Mouse (Mus musculus): ENCODE data around the gene Rnf103. TPM values are rescaled to one million over a fixed set of nuclear protein-coding genes. Genes with fewer than 3 reads are reported as not detected.
"Not testable (repeated sequence)": the region's sequence is repeated elsewhere in the genome, so short reads cannot be mapped to it uniquely, and the experiment has no call there.

Rnf103 gene
- total RNA-seq (2021) (10 to 100 TPM; 28.5 to 40.3 TPM), polyA plus RNA-seq (2012; rRNA removed) (37.8 and 49.3 TPM in 2 replicates)
- long read RNA-seq, transcript Rnf103-201 (4 exons, 3,264 nt): major isoform, 33 of 35 reads
- long read RNA-seq, partial matches to known transcripts: 2 of 35 reads
- long read RNA-seq, other reads (novel, unspliced or antisense): 0 of 35 reads

DNA sequence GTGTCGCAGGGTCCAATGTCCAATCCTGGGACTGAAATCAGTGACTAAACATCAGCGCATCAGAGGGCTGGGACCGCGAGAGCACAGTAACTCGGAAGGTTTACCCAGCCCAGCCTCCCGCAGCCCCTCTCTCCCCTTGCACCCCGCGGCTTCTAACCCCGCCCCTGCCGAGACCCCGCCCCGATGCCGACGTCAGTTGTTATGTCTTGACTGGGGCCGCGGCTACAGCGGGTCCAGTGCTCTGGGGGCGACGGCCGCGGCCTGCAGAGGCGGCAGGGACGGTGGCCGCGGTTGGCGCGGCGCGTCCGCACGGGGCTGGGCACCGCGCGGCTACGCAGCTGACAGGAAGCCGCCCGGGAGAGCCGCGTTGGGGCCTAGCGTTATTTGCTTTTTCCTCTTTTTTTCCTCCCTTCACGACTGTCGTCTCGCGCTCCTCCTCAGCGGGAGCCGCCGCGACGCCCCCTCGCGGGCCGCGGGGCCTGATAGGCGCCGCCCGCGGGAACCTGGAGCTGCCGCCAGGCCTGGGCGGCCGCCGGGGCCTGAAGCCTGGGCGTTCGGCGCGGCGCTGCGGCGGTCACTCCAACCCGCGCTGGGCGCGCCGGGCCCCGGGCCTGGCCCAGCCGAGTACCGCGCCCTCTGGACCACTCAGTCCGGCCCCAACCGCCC lies at the start of gene Rnf103:
TSS of gene Rnf103 (plus strand) at position 220 of the 666 bp plus-strand sequence.
- DNase-seq: peak; percentile 97

DNA sequence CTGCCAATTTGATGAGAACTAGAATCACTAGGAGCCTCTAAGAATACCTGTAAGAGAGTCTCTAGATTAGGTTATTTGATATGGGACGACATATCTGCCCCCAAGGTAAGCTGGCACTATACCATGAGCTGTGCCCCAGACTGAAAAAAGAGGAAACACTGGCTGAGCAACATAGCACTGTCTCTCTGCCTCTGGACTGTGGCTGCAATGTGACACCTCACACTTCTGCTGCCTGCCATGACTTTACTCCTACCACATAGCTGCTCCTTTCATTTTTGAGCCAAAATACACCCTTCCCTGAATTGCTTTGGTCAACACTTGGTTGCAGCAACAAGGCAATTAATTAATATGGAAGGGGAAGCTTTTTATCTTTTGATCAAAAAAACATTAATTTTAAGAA lies 48.9 kb upstream of the Rnf103 start:
- no peak for DNase-seq

DNA sequence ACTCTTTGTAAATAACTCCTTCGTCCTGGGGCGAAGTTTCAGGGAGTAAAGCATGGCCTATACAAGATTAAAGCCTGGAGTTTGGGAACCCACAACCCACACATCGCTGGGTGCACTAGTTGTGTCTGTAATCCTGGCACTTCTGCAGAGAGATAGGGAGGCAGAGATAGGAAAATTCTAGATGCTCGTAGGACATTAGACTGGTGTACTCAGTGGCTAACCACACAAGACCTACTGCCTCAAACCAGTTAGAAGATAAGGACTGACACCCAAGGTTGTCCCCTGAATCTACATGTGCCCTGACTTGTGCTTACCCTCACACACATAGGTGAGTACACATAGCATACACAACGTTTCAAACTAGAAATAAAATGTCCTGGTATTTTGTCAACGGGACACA lies 48.1 kb upstream of the Rnf103 start:
- no peak for DNase-seq

DNA sequence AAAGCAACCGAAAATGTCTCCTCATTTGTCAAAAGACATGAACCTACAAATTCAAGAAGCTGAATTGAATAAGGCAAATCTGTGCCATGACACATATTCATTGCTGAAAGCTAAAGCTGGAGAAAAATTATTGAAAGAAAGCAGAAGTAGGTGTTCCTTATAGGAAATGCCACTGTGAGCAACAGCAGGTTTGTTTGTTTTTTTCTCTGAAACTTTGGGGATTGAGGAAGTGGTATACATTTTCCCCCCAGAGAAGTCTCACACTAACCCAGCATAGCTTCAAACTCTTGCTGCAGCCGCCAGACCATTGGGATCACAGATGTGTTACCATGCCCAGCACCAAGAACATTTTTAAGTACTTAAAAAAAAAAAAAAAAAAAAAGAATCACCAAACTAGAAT lies 40.9 kb upstream of the Rnf103 start:
- no peak for DNase-seq

DNA sequence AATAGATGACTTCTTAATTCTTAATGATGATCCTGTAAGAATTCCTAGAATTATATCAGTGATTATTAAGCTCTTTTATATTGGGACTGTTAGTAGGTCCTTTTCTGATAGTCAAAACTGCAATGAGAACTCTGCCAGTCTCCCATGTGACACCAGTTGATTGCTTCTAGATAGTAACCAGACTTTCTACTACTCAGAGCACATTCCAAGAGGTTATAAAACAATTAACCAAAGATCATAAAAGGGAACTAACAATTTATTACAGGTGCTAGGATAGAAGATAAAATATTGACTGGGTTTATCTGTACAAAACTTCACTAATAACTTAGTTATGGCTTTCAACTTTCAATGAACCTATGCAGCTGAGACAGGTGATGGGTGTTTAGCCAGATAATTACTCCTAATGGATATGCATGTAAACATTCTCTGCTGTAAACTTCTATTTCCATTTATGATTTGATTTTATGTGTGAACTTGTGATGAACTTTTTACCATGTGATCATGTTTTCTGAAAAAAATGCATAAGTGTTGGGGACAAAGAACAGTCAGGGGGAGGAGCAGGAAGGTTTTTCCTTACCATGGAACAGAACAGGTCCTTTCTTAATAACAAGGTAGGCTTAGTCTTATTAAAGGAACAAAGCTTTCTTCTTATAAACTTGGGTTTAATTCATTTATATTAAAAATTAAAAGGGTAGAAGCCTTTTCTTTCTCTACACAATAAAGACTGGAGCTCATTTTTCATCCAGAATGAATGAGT lies 39.5 kb upstream of the Rnf103 start:
- not testable (repeated sequence) for DNase-seq

DNA sequence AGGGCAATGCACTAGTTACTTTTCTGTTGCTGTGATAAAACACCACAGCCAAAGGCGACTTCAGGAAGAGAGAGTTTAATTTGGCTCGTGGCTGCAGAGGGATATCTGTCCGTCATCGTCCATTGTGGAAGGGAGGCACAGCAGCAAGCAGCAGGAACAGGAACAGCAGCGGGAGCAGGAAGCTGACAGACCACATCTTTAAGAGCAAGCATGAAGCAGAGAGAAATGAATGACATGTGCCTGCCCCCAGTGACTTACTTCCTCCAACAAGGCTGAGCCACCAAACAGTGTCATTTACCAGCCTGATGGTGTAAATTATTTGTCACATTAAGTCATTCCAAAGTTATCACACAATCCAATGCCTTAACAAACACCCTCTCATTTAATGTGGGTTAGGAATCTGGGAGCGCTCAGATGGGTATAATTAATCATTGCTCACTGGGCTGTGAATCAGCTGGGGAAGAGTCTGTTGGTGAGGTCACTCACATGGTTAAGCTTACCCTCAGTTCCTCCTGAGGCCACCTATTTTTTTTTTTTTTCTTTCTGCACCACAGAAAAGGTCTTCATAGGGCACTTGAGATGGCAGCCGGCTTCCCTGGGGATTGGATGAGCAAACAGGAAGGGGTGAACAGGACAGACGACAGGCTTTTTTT lies 35.6 kb upstream of the Rnf103 start:
- DNase-seq: no peak

DNA sequence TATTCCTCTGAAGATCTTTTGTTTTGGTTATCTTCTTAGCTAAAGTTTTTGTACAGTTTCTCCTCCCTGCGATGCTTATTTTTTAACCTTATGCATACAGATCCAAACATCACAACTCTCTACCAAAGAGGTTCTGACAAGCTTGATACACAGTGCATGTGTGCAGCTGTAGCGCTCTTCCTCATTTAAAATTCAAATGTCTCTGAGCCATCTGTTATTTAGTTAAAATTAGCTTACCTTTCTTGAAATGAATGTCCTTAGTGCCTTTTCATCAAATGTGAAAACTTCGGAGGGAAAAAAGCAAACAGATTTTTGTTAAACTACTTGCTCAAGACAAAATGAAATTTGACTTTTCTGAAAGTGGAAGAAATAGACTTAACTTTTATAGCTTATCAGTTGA lies 28.5 kb upstream of the Rnf103 start:
- DNase-seq: no peak

DNA sequence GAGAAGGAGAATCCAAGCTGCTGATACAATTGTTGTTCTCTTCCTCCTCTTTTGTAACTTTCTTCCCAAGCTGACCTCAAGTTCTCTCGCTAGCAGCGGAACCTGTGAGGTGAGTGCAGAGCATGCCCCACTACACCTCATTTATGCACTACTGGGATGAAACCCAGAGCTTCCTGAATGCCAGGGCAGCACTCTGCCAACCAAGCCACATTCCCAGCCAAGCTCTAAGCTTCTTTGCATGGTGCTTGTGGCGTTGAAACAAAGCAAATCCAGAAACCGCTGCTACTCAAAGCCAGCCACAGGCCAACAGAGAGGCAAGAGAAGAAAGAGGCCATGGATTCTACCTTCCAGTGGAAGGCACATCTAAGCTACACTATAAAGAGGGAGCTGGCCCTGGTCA lies 25.9 kb upstream of the Rnf103 start:
- DNase-seq: no peak

DNA sequence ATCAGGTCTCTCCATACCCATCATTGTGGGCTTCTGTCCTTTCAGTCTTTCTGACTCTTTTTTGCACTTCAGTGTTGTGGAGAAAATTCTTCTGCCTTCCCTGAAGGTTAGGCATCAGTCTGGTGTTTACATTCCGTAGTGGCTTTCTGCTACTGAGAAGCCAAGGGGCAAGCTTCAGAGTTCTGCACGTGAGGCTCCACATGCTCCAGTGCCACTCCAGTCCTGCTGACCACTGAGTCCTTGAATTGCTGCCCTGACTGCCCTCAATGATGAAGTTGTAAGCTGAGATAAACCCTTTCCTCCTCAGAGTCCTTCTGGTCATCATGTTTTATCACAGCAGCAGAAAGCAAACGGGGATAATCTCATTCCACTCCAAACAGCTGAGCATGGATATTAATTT lies 24.4 kb upstream of the Rnf103 start:
- DNase-seq: peak; percentile 73

DNA sequence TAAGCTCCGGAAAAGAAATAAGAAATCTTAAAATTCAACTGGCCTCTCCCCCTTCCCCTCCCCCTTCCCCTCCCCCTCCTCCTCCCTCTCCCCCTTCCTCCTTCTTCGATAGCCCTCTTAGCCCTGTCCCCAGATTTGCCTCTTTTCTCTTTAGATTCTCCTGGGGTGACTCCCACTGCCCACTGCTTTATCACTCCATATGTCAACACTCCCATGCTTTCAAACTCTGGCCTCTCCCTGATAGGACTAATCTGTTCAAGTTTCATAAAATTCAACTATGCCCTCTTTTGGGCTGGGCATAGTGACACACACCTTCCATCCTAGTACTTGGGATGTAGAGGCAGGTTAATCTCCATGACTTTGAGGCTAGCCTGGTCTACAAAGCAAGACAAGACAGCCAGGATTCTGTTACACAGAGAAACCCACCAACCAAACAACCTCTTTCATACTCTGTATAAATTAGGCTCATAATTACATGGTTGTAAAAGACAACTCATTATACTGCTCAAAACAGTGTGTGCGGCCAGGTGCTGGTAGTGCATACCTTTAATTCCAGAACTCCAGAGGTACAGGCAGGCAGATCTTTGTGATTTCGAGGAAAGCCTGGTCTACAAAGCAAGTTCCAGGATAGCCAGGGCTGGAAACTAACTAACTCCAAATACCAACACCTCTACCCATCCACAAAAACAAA lies 21.7 kb upstream of the Rnf103 start:
- DNase-seq: no peak

DNA sequence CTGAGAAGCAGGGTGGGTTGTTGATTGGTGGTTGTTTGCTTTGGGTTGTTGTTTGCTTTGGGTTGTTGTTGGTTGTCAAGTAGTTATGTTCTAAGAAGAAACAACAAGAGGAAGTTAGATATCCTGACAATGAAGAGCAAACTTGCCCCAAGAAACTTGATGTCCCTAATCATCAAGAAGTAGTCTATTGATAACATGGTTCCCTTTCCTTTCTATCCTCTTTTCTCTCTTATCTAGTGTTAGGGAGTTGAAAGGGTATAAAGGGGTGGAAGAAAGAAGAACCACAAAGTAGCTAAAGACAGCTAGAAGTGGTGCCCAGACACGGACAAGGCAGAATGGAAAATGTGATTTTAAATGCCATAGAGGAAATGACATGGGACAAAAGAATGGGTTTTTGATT lies 20.9 kb upstream of the Rnf103 start:
- DNase-seq: no peak

DNA sequence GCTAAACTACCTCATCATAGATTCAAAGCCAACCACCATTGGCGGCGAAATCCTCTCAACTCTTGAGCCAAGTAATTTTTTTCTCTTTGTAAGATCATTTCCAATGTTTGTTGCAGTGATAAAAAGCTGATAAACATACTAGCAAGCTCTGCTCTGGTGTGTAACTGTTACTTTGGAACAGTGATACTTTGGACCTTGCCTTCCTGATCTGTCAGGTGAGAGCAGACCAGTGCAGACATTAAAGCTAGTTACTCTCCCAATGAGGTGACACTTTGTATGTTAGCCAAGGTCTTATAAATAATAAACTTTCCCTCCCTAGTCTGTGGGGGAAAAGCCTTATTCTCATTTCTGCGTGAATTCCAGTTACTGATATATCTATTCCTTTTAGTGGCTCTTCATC lies 18.1 kb upstream of the Rnf103 start:
- no peak for DNase-seq

DNA sequence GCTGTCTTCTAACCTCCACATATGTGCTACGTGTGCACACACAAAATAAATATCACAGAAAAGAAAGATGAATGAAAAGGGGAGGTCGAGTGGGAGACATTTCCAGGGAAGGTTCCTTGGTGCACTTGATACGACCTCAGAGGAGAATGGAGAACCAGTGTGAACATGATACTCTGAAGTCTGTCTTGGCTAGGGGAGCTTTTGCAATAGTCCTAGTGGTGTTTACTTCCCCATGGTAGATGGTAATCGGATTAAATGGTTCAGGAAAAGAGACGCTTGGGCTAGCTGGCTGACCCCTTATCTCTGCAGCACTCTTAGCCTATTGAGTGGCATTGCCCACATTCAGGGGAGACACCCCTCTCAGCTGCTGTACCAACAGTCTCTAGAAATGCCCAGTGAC lies 16.9 kb upstream of the Rnf103 start:
- no peak for DNase-seq

DNA sequence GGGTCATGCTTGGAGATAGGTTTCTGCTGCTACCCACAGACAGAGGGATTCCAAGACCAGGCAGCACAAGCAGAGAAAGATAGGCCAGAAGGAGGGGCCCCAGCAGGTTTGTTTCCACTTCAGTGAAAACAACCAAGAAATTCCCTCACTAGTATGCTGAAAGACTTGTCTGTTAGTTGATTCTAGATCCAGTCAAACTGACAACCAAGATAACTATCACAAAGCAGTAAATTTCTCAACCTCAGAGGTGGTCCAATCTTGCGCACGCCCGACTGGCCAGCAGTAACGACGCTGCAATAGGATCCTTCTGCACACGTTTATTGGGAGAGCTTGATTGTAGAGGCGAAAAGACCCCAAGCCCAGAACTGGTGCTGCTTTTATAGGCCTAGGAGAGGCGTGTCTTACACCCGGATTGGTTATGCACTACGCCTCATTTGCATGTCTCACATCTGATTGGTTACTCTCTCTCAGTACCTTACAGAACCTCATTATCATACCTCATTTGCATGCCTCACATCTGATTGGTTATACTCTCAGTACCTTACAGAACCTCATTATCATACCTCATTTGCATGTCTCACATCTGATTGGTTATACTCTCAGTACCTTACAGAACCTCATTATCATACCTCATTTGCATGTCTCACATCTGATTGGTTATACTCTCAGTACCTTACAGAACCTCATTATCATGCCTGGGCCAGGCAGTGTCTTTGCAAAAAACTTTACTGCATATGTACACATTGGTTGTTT lies 14.7 kb upstream of the Rnf103 start:
- not testable (repeated sequence) for DNase-seq

DNA sequence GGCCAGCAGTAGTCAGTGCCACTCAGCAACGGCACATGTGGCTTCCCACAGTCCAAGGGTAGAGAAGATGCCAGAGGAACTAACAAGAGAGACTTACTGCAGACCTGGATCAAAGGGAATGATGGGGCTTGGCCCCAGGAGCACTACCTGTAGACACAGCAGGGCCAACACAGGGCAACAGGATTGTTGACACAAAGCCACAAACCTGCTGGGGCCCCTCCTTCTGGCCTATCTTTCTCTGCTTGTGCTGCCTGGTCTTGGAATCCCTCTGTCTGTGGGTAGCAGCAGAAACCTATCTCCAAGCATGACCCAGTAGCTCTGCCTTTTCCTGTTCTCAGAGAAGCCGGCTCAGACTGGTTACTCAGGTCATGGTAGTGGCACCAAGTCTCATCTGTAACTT lies 14.1 kb upstream of the Rnf103 start:
- DNase-seq: not testable (repeated sequence)

DNA sequence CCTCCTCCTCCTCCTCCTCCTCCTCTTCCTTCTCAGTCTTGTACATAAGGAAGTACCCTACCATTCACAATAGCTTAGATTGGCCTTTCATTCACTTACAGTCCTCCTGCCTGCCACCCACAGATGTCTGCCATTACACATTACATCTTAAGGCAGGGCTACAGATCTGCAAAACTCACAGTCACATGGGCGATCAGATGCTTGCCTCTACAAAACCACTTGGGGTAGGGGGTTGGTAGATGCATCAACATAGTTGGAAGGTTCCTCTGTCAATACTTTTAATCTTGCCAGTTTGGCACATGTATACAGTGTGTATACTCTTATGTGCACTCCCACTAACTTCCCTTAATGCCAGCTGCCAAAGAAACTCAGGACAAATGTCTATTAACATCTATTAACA lies 13.6 kb upstream of the Rnf103 start:
- no peak for DNase-seq

DNA sequence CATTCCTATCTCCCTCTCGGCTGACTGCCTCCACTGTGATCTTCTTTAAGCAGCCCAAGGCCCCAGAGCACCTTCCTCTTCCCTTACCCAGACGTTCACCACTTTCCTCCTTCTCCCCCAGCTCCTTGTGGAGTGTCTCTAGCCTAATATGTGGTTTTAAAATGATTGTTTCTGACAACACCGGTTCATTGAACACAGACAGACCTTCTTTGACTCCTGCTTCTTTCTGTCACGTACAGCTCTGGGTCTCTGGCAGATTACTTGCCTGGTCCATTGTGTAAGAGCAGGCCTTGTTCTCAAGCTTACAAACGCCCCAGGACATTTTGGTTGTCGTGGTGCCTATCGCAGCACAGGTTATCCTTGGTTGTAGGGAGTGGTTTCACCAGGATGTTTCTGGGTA lies 12.6 kb upstream of the Rnf103 start:
- DNase-seq: no peak

DNA sequence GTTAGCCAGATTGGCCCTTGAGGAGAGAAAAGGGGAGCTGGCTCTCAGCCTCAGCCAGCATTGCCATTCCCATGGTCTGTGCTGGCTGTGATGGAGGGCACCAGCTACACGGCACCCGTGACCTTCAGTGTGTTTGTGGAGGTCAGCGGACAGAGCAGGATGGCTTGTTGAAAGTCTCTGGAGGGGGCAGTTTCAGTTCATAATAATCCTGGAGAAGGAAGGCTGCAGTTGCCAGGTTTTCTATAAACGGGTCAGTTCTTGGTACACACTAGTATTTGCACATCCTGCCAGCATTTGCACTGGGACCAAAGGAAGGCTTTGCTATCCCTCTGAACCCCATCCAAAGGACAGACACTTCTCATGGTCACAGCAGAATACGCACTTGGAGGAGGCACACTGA lies 8.4 kb upstream of the Rnf103 start:
- peak; percentile 61 for DNase-seq

DNA sequence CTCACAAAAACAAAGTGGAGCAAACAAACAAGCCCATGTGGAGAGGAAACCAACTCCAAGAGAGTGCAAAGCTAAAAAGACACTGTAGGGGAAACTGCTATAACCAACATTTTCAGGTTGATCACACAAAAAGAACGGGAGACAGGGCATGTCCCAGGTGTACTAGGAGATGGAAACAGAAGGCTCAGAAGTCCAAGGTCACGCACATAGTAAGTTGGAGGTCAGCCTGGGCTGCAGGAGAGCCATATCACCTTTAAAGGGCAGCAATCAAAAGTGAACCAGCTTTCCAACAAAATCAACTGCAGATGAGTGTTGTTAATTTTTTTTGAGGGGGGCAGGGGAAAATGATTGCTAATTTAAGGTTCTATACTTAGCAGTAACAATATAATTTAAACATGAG lies 7.5 kb upstream of the Rnf103 start:
- no peak for DNase-seq

DNA sequence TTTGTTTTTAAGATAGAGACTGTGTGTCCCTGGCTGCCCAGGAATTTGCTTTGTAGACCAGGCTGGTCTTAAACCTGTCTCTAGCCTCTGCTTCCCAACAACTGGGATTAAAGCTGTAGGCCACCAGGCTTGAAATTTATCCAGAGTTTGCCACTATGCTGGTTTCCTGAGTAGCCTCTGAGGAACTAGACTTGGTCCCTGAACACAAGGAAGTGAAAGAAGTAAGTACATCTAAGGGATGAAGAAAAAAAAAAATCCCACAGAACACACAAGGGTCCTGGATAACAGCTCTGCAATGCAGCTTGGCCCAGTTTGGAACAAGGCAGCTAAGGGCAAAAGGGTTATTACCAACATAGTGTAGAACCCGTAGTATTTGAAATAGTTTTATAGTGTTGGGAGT lies 6.8 kb upstream of the Rnf103 start:
- DNase-seq: no peak

DNA sequence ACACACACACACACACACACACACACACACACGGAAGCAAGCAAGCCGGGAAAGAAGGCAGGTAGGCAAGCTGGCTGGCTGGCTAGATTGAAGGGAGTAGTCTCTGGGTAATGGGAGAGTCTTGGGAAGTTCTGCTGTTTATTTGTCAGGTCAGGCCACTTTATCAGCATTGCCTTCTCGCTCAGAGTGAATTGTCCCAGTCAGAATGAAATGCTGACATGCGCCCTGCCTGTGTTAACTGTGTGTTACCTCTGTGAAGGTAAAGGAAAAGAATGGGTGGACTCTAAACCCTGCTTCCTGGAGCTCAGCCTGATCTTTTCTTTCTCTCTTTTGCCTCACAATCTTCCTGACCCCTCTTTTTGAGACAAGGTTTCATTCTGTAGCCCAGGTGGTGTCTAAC lies 5.7 kb upstream of the Rnf103 start:
- DNase-seq: no peak

DNA sequence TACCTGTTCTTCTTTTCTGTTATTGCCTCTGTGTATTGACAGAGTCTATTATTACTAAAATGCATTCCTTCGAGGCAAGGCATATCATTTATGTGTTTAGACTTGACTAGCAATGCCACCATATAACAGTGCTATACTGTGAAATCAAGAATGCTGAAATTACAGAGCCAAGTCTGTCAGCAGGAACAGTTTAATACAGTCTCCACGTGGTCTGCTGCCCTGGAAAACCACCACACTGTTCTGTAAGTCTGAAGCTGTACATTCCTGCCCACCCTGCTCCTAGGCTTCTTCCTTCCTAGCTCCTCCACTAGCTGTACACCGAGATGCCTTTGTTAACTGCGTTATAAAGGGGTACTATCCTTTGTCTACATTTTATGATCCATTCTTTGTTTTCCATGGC lies 1.6 kb upstream of the Rnf103 start:
- no peak for DNase-seq

Data from adrenal gland, adult 2 months (tissue).